Mouse (Mus musculus): ENCODE measurements around the gene Krt16. TPM values are rescaled to one million over a fixed set of nuclear protein-coding genes. Genes with fewer than 3 reads are reported as not detected.
"Not testable (repeated sequence)": the region's sequence is repeated elsewhere in the genome, so short reads cannot be mapped to it uniquely, and the experiment has no call there.

Gene Krt16
- polyA plus RNA-seq, 1 experiment from 2014 or later: not detected

DNA sequence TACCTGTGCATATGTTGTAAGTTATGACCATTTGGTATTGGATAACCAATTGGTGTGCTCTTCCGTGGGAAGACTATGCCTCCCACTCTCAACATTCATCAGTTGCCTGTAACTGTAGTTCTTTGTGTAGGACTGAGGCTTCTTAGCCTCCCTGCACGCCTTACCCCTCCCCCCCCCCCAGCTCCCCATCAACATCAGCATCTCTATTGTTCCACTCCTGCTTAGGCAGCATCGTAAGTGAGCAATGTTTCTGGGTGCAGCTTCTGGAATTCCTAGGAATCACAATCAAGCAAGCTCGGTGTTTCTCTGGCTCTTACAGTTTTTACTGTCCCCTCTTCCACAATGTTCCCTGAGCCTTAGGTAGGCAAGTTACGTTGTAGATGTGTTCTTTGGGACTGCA, 26.8 kb upstream of the Krt16 start:
- H3K9me3 ChIP-seq: no peaks in the 10 kb centered on the region
- H3K9ac ChIP-seq: no peak overlapping the region
- no peak overlapping the region for H3K27ac ChIP-seq
- no peak overlapping the region for H3K4me2 ChIP-seq (replicated peaks)
- H3K27me3 ChIP-seq (replicated peaks): no peaks in the 10 kb centered on the region
- WGBS: 40% methylated on average over 5 of the region's 5 CpGs
- H3K36me3 ChIP-seq: no peaks in the 10 kb centered on the region
- no peak for ATAC-seq (ENCODE audit: low FRiP score, low read depth)
- H3K4me3 ChIP-seq: no peak overlapping the region
- no peaks in the 10 kb centered on the region for H3K4me1 ChIP-seq

DNA sequence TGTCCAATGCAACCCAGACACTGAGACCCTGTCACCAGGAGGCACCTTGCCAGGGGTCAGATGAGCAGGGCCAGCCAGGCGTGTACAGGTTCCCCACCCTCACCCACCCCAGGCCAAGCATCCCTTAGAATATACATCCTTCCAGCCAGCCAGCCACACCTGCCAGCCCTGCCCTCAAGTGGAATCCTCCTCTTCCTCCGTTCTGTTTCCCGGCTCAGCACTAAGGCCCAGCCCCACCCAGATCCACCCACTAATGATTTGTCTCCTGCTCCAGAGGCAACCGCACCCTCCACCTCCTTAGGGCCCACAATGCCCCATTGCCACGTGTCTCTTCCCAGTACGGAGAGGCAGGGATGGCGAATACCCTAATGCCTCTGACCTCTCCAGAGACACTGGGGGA, 26.0 kb upstream of the Krt16 start:
- WGBS: 67% methylated on average over 7 of the region's 7 CpGs

DNA sequence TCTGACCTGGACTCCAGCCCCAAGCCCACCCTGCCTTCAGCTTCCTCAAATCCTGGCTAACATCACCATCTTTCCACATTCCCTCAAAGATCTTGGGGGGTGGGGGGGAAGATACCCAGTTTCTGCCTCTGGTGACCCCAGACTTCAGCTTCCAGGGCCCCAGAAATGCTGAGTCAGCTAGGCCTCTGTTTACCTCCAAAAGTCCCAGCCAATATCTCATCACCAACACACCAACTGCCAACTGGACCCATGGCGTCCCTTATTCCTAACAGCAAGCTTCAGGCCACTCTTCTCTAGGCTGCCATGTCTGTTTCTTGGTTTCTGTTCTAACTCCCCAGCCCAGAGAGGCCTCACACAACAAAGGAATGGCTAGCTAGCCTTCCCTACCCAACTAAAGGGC, 23.2 kb upstream of the Krt16 start:
- Histone ChIP-seq H3K27ac (no peak overlapping the region), H3K4me1 (no peaks in the 10 kb centered on the region), H3K4me2 (replicated peaks) (no peak overlapping the region), H3K9ac (no peak overlapping the region), H3K27me3 (replicated peaks) (no peaks in the 10 kb centered on the region), H3K36me3 (no peaks in the 10 kb centered on the region), H3K4me3 (no peak overlapping the region), H3K9me3 (no peaks in the 10 kb centered on the region)
- 83% methylated on average over 1 of the region's 1 CpGs for WGBS
- ATAC-seq (ENCODE audit: low FRiP score, low read depth): no peak

More for the DNA sequence above, 26.0 kb upstream of the Krt16 start:
- Histone ChIP-seq H3K27ac (no peak overlapping the region), H3K36me3 (no peaks in the 10 kb centered on the region), H3K4me2 (replicated peaks) (no peak overlapping the region), H3K4me1 (no peaks in the 10 kb centered on the region), H3K9ac (no peak overlapping the region), H3K9me3 (no peaks in the 10 kb centered on the region), H3K27me3 (replicated peaks) (no peaks in the 10 kb centered on the region), H3K4me3 (no peak overlapping the region)
- ATAC-seq (ENCODE audit: low FRiP score, low read depth): no peak

DNA sequence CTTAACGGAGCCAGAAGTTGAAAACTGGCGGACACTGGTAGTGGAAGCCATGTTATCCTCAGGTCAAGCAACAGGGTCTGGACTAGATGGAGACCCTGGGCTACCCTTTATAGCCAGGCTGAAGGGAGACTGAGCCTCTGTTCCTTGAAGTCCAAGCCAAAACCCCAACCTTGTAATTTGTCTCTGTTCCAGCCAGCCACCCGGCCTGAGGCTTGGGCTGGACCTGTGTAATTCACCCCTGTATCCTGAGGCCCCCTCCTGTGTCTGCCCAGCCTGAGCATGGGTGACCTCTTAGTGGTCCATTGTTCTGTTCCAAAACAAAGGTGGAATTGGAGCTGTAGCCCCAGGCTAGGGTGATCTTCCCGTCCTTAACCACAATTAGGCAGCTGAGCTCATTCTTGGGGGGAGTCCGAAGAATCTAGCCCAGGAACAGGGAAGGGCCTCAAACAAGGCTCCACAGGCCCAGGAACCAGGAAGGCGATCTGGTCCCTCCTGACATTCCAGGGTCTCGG, 21.2 kb upstream of the Krt16 start, which contains the start of gene Krt42:
TSS of gene Krt42 (minus strand) at position 51 of the 512 bp plus-strand sequence.
- Histone ChIP-seq H3K4me2 (replicated peaks) (no peak within 1 kb of the TSS), H3K27ac (no peak within 1 kb of the TSS), H3K36me3 (no peaks in the 10 kb centered on the region), H3K4me1 (no peaks in the 10 kb centered on the region), H3K9me3 (no peaks in the 10 kb centered on the region), H3K27me3 (replicated peaks) (no peaks in the 10 kb centered on the region), H3K4me3 (no peak within 1 kb of the TSS), H3K9ac (no peak within 1 kb of the TSS)
- WGBS: 83% methylated on average over 7 of the region's 7 CpGs
- no peak for ATAC-seq (ENCODE audit: low FRiP score, low read depth)

DNA sequence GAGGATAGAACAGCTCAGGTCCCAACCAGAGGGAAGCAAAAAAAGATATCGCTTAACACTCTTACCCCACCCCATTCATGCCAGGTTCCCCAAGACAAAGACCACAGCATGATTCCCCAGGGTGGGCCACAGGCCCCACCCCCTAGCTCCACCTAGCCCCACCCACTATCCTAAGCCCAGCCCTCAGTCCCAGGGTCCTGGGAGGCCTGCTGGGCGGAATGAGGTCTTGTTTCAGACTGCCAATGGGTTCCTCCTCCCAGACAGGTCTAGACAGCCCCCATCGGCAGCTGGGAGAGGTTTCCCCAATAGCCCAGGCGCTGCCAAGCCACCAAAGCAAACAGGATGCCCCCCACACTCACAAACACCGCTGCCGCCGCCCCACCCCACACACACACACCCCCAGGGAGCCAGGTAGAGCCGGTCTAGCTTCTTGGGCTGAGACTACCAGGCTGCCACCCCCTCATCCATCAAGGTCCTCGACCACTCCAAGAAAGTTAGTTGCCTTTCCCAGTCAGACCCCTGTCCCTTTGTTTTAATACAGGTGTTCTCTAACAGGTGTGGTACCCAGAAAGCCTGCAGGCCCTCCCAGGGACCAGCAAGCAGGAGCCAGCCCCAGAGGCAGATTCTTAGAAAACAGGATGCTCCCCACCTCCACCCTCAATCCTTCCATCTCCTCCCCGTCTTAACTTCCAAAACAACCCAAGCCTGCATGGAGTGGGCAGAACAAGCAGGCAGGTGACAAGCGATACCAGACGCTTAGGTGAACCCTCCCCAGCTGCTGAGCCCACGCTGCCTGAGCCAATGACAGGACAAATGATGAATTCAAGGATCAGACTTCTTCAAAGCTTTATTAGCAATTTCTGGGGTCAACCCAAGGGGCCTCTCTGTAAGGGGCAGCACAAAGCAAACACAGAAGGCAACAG, 13.6 kb upstream of the Krt16 start:
- no peaks in the 10 kb centered on the region for H3K4me1 ChIP-seq
- H3K9ac ChIP-seq: no peak overlapping the region
- no peaks in the 10 kb centered on the region for H3K27me3 ChIP-seq (replicated peaks)
- H3K9me3 ChIP-seq: no peaks in the 10 kb centered on the region
- H3K27ac ChIP-seq: no peak overlapping the region
- no peaks in the 10 kb centered on the region for H3K36me3 ChIP-seq
- no peak overlapping the region for H3K4me2 ChIP-seq (replicated peaks)
- no peak overlapping the region for H3K4me3 ChIP-seq
- ATAC-seq (ENCODE audit: low FRiP score, low read depth): no peak
- WGBS: 30% methylated on average over 13 of the region's 13 CpGs

DNA sequence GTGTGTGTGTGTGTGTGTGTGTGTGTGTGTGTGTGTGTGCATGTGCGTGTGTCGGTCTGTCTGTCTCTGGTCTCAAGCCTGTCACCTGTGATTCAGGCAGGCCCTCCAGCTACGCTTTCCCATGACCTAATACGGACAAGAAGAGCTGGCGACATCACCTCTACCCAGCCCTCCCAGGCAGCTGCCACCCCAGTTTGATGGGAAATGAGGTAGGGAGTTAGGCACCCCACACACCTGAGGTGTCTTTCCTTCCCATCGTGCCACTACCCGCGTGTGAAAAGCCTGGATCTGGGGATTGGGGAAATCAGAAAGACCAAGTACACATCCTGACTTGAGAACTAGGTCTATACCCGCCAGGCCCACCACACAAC, 12.5 kb upstream of the Krt16 start:
- no peak for ATAC-seq (ENCODE audit: low FRiP score, low read depth)
- no peak overlapping the region for H3K9ac ChIP-seq
- H3K36me3 ChIP-seq: no peaks in the 10 kb centered on the region
- no peaks in the 10 kb centered on the region for H3K4me1 ChIP-seq
- WGBS: 79% methylated on average over 9 of the region's 9 CpGs
- no peak overlapping the region for H3K27ac ChIP-seq
- H3K4me3 ChIP-seq: no peak overlapping the region
- no peak overlapping the region for H3K4me2 ChIP-seq (replicated peaks)
- H3K9me3 ChIP-seq: no peaks in the 10 kb centered on the region
- H3K27me3 ChIP-seq (replicated peaks): no peaks in the 10 kb centered on the region

DNA sequence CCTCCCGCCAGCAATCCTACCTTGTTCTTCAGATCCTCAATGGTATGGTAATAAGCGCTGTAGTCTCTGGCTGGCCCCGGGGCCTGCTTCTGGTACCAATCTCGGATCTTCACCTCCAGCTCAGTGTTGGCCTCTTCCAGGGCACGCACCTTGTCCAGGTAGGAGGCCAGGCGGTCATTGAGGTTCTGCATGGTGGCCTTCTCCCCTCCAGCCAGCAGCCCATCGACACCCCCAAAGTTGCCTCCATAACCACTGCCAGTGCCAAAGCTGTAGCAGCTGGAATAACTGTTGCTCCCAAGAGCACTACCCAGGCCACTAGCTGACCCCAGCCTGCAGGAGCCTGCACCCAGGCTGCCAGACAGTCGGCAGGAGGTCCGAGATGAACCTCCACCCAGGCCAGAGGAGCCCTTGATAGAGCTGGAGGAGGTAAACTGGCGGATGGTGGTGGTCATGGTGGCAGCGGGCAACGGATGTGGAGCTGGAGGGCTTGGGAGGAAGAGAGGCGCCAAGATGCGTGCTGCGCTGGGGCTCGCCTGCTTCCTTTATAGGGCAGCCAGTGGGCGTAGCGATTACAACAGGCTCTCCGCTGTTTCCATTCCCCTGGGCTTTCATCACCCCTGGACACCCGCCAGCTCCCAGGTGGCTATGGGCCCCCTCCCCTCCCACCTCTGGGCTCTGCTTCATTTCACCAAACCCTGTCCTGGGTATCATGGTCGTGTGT, 12.0 kb upstream of the Krt16 start, which contains the start of gene Krt17:
TSS of gene Krt17 (minus strand) at position 516 of the 721 bp plus-strand sequence.
- Histone ChIP-seq H3K27ac (no peak within 1 kb of the TSS), H3K27me3 (replicated peaks) (no peaks in the 10 kb centered on the region), H3K9ac (no peak within 1 kb of the TSS), H3K36me3 (no peaks in the 10 kb centered on the region), H3K4me1 (no peaks in the 10 kb centered on the region), H3K4me3 (no peak within 1 kb of the TSS), H3K4me2 (replicated peaks) (no peak within 1 kb of the TSS), H3K9me3 (no peaks in the 10 kb centered on the region)
- ATAC-seq (ENCODE audit: low FRiP score, low read depth): no peak
- WGBS: 79% methylated on average over 21 of the region's 21 CpGs

DNA sequence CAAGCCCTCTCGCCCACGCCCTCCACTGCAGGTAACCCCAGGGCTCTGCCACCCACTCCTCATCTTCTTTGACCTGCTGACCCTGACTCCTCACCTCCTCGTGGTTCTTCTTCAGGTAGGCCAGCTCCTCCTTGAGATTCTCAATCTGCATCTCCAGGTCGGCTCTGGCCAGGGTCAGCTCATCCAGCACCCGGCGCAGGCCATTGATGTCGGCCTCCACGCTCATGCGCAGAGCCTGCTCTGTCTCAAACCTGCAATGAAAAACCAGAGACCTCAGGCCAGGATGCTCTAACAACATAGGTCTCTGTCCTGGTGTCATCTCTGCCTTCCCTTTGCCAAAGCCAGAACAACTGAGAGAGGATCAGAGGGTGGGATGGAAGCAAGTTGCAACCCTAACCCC, 10.4 kb upstream of the Krt16 start:
- Histone ChIP-seq H3K9ac (no peak overlapping the region), H3K4me3 (no peak overlapping the region), H3K36me3 (no peaks in the 10 kb centered on the region), H3K27me3 (replicated peaks) (no peaks in the 10 kb centered on the region), H3K4me1 (no peaks in the 10 kb centered on the region), H3K9me3 (no peaks in the 10 kb centered on the region), H3K27ac (no peak overlapping the region), H3K4me2 (replicated peaks) (no peak overlapping the region)
- WGBS: 91% methylated on average over 9 of the region's 9 CpGs
- no peak for ATAC-seq (ENCODE audit: low FRiP score, low read depth)

DNA sequence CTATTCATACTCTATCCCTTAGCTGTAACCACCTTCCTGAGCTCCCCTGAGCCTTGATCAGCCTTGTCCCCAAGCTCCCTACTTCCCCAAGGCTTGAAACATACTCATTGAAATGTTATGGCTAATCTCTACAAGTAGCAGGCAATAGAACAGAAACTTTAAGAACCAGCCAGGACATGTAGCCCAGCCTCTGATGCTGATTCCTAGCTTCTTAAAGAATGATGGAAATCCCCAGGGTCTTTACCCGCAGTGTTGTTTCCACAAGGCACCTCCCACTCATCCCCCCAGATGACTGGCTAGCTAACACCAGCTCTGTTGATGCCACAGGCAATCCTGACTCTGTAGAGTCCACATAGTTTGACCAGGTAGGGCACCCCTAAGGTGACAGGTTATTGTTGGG, 9.3 kb upstream of the Krt16 start:
- H3K4me2 ChIP-seq (replicated peaks): no peak overlapping the region
- no peaks in the 10 kb centered on the region for H3K36me3 ChIP-seq
- no peak overlapping the region for H3K9ac ChIP-seq
- WGBS: 93% methylated on average over 1 of the region's 1 CpGs
- no peaks in the 10 kb centered on the region for H3K9me3 ChIP-seq
- no peak overlapping the region for H3K27ac ChIP-seq
- H3K4me3 ChIP-seq: no peak overlapping the region
- no peaks in the 10 kb centered on the region for H3K4me1 ChIP-seq
- no peaks in the 10 kb centered on the region for H3K27me3 ChIP-seq (replicated peaks)
- no peak for ATAC-seq (ENCODE audit: low FRiP score, low read depth)

DNA sequence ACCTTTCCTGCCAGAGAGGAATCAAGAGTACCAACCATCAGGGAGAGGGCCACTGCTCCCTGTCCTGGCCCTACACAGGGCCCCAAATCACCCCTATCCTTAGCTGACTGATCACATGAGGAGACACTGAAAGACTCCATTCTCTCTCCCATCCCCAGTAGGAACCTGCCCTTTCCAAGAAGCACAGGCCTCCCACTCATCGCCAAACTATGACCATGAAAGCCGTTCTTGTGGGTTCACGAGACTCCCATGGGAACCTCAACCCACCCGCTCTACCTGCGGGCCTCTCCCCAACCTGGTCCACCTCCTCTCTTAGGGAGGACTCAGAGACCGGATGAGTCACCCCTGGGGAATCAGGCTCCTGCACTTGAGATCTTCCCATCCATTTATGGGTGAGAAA, 6.8 kb upstream of the Krt16 start:
- Histone ChIP-seq H3K27ac (no peak overlapping the region), H3K4me2 (replicated peaks) (no peak overlapping the region), H3K27me3 (replicated peaks) (no peaks in the 10 kb centered on the region), H3K9ac (no peak overlapping the region), H3K36me3 (no peaks in the 10 kb centered on the region), H3K9me3 (no peaks in the 10 kb centered on the region), H3K4me3 (no peak overlapping the region), H3K4me1 (no peaks in the 10 kb centered on the region)
- 91% methylated on average over 6 of the region's 6 CpGs for WGBS
- no peak for ATAC-seq (ENCODE audit: low FRiP score, low read depth)

DNA sequence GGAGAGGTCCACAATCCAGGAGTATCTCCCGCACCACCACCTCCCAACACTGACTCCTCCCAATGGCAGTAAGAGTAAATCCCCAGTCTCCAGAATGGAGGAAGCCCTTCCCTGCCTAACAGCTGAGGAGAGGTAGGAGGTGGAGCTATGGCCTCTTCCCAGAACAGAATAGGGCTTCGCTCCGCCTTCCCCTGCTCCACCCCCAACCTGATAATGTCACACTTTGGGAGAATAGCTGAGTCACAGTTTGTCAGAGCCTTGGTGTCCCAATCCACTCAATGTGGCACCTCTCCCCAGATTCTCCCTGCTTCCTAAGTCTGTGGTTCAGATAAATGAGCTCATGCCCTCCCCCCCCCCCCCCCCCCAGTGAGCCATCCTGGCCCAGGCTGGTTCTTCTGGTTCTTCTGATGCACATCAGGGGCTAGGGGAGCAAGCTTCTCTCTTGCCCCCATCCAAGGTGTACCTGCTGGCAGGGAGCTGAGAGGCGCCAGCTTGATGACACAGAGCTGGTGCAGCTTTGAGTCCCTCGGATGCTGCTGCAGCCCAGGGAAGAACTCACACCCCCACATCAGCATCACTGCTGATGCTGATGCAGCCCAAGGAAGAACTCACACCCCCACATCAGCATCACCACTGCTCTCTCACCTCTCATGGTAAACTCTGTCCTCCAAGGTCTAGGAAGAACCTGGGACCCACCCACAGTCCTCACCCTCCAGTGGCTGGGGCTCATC, 5.8 kb upstream of the Krt16 start:
- Histone ChIP-seq H3K4me3 (no peak overlapping the region), H3K9ac (no peak overlapping the region), H3K4me1 (no peaks in the 10 kb centered on the region), H3K27ac (no peak overlapping the region), H3K4me2 (replicated peaks) (no peak overlapping the region), H3K9me3 (no peaks in the 10 kb centered on the region), H3K36me3 (no peaks in the 10 kb centered on the region), H3K27me3 (replicated peaks) (no peaks in the 10 kb centered on the region)
- no peak for ATAC-seq (ENCODE audit: low FRiP score, low read depth)
- 71% methylated on average over 5 of the region's 5 CpGs for WGBS

DNA sequence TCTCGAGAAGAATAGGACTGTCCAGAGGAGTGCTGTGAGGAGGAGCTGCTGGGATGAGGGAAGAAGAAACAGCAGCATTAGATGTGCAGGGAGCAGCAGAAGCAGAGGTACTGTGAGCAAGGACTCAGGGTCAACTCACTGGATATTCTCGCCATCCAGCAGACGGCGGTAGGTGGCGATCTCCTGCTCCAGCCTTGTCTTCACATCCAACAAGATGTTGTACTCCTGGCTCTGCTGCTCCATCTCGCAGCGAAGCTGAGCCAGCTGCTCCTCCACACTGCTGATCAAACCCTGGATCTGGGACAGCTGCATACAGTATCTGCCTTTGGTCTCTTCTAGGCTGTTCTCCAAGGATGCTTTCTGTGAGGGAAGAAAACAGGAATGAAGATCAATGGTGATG, 2.2 kb downstream of the Krt16 start:
- not testable (repeated sequence) for H3K36me3 ChIP-seq; H3K4me1 ChIP-seq; H3K27ac ChIP-seq; H3K4me3 ChIP-seq; ATAC-seq (ENCODE audit: low FRiP score, low read depth); H3K9ac ChIP-seq; H3K27me3 ChIP-seq (replicated peaks); H3K4me2 ChIP-seq (replicated peaks); H3K9me3 ChIP-seq
- 64% methylated on average over 7 of the region's 7 CpGs for WGBS

All from neural tube, embryonic 12.5 days (tissue).